Mouse (Mus musculus) neural tube, embryonic 11.5 days (tissue): ENCODE results near the gene Emid1. TPM values are rescaled to one million over a fixed set of nuclear protein-coding genes. Genes with fewer than 3 reads are reported as not detected.
A peak's percentile ranks its signal among the peaks of the same experiment; 100 is the strongest.

ENCODE experiments used
- ATAC-seq: fragments of 200-750 bp; cut with Nextera tagmentation; 2 replicates; pipeline ENCODE4 v1.8.0; 2017; ENCODE audit warnings: moderate number of reproducible peaks, mild to moderate bottlenecking, moderate TSS enrichment, moderate library complexity; ENCODE audit not compliant: insufficient read depth, low FRiP score, low TSS enrichment
- DNase-seq: peaks from one replicate; pipeline ENCODE4 v3.0.0-alpha.2; 2015; ENCODE audit warnings: low spot score
- H3K27ac ChIP-seq: fragments of 300-500 bp; sonication (generic); 2 replicates; pipeline ENCODE4 v1.5.1; 2014; ENCODE audit warnings: low read depth, mild to moderate bottlenecking, low read length
- H3K27me3 ChIP-seq: fragments of 300-500 bp; sonication (generic); 2 replicates; pipeline ENCODE4 v1.6.1; 2014; ENCODE audit warnings: mild to moderate bottlenecking, low read length, mixed read lengths; ENCODE audit not compliant: control insufficient read depth, insufficient read depth
- H3K36me3 ChIP-seq: fragments of 300-500 bp; sonication (generic); 2 replicates; pipeline ENCODE4 v1.6.1; 2014; ENCODE audit warnings: mild to moderate bottlenecking, low read length, moderate library complexity, mixed read lengths; ENCODE audit not compliant: control insufficient read depth, insufficient read depth
- H3K4me1 ChIP-seq: fragments of 300-500 bp; sonication (generic); 2 replicates; pipeline ENCODE4 v1.6.1; 2014; ENCODE audit warnings: low read length, mixed read lengths; ENCODE audit not compliant: control insufficient read depth, insufficient read depth
- H3K4me2 ChIP-seq: fragments of 300-500 bp; sonication (generic); 2 replicates; pipeline ENCODE4 v1.6.1; 2014; ENCODE audit warnings: low read depth, mild to moderate bottlenecking, moderate library complexity
- H3K4me3 ChIP-seq: fragments of 300-500 bp; sonication (generic); 2 replicates; pipeline ENCODE4 v1.5.1; 2014; ENCODE audit warnings: low read depth, low read length
- H3K9ac ChIP-seq: fragments of 300-500 bp; sonication (generic); 2 replicates; pipeline ENCODE4 v1.6.1; 2014; ENCODE audit warnings: mild to moderate bottlenecking, low read length
- H3K9me3 ChIP-seq: fragments of 300-500 bp; sonication (generic); 2 replicates; pipeline ENCODE4 v1.6.1; 2016; ENCODE audit warnings: low read length; ENCODE audit not compliant: control insufficient read depth
- WGBS: fragments of 180-500 bp; shearing (Covaris S2); extraction: QIAGEN DNeasy Blood & Tissue Kit; methylation state at CpG from one replicate; pipeline ENCODE4 v1.1.7; 2014; 5-methylcytosine and 5-hydroxymethylcytosine counted together
- polyA plus RNA-seq: library from polyadenylated mRNA; unstranded; fragments of >200 nt; fragmentation: Nextera tagmentation; extraction: Ambion mirVana; gene quantifications from 2 replicates; pipeline ENCODE4 v1.2.1, GENCODE M21; 2014

The Emid1 gene
- polyA plus RNA-seq, 1 experiment from 2014 or later: 37.7 TPM

DNA sequence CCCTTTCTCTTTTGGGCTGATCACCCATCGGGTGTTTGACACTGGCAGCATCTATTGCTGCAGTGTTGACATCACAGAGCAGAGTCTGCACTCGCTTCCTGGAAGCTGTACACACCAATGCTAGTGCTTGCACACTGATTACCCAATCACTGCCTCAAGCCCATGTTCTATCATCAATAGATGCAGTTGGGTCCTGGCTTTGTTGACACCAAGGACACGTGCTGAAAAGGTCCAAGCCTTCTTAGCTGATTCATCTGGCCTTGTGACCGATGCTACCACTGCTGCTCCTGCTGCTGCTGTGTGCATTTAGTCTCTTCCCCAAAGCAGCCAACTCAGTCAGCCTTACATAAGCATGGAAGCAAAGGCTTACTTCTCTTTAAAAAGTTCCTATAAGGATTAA is 36.1 kb upstream of the Emid1 start:
- ATAC-seq (no peak), DNase-seq (no peak)
- no peak overlapping the region for H3K4me3 ChIP-seq
- H3K4me1 ChIP-seq: peaks cover 12% of the 10 kb centered on the region
- no peaks in the 10 kb centered on the region for H3K9me3 ChIP-seq
- H3K9ac ChIP-seq: no peak overlapping the region
- no peak overlapping the region for H3K27ac ChIP-seq
- no peak overlapping the region for H3K4me2 ChIP-seq
- H3K36me3 ChIP-seq: no peaks in the 10 kb centered on the region
- H3K27me3 ChIP-seq: no peaks in the 10 kb centered on the region
- WGBS: 95% methylated on average over 4 of the region's 4 CpGs

DNA sequence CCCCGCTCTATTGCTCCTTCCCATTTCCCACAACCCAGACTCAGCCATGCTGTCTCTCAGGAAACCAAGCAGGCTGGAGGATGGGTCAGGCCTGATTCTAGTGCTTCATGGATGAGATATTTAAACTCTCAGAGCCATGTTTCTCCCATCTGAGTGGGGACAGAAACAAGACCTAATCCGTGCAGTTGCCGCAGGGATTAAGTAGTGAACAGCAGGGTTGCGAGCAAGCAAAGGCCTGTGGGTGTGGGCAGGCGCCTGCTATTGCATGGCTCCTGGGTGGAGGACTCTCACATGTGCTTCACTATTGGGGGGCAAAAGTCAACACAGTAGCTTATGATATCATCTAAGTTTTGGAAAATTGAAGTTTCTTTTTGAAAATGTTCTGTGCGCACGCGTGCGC is 32.8 kb upstream of the Emid1 start:
- DNase-seq: no peak
- no peak overlapping the region for H3K4me2 ChIP-seq
- no peak for ATAC-seq
- H3K4me1 ChIP-seq: peaks cover 10% of the 10 kb centered on the region
- WGBS: 89% methylated on average over 9 of the region's 9 CpGs
- no peak overlapping the region for H3K27ac ChIP-seq
- no peaks in the 10 kb centered on the region for H3K9me3 ChIP-seq
- H3K27me3 ChIP-seq: no peaks in the 10 kb centered on the region
- no peak overlapping the region for H3K4me3 ChIP-seq
- no peaks in the 10 kb centered on the region for H3K36me3 ChIP-seq
- H3K9ac ChIP-seq: no peak overlapping the region

GRCm38 (mm10) chr11:5184250-5184649 is 32.2 kb upstream of the Emid1 start:
- no peaks in the 10 kb centered on the region for H3K27me3 ChIP-seq
- H3K36me3 ChIP-seq: no peaks in the 10 kb centered on the region
- 31% methylated on average over 9 of the region's 9 CpGs for whole genome bisulfite sequencing
- no peak overlapping the region for H3K27ac ChIP-seq
- H3K4me1 ChIP-seq: peaks cover 8% of the 10 kb centered on the region
- 0 out of 2 replicates have a peak, but pooled peaks have one; percentile 65 for ATAC-seq
- H3K9ac ChIP-seq: no peak overlapping the region
- DNase-seq: peak; percentile 34
- H3K4me3 ChIP-seq: no peak overlapping the region
- no peaks in the 10 kb centered on the region for H3K9me3 ChIP-seq
- H3K4me2 ChIP-seq: no peak overlapping the region

- Histone ChIP-seq H3K4me3 (no peak overlapping the region), H3K36me3 (no peaks in the 10 kb centered on the region), H3K27ac (no peak overlapping the region), H3K4me2 (no peak overlapping the region), H3K4me1 (peaks cover 7% of the 10 kb centered on the region), H3K27me3 (no peaks in the 10 kb centered on the region), H3K9ac (no peak overlapping the region), H3K9me3 (no peaks in the 10 kb centered on the region)
- DNase-seq (no peak), ATAC-seq (no peak)
- 68% methylated on average over 4 of the region's 4 CpGs for WGBS
These were observed 30.8 kb upstream of the Emid1 start for GRCm38 (mm10) chr11:5182870-5183269.

DNA sequence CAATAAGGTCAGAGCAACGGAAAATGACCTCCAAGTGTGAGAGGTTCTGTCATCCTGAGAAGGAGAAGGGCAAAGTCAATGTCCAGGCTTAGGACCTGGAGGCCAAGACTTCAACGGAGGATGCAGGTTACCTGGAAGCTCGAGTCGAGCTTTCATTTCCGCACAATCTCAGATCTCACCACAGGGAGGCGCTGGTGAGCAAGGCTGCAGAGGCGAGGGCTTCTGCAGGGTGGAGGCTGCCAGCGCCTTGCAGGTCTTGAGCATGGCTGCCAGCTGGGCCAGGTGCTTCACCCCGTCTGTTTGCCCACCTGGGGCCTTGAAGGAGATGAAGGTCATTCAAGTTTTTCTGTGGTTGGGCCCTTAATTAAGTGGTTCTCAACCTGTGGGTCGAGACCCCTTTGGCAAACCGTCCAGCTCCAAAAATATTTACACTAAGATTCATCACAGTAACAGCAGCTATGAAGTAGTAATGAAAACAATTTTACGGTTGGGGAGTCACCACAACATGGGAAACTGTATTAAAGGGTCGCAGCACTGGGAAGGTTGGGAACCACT is 29.9 kb upstream of the Emid1 start:
- Histone ChIP-seq H3K9me3 (no peaks in the 10 kb centered on the region), H3K27ac (no peak overlapping the region), H3K4me3 (no peak overlapping the region), H3K36me3 (no peaks in the 10 kb centered on the region), H3K9ac (no peak overlapping the region), H3K4me2 (no peak overlapping the region), H3K27me3 (no peaks in the 10 kb centered on the region), H3K4me1 (peaks cover 7% of the 10 kb centered on the region)
- 20% methylated on average over 13 of the region's 13 CpGs for WGBS
- ATAC-seq (0 out of 2 replicates have a peak, but pooled peaks have one; percentile 35), DNase-seq (peak; percentile 85)

GRCm38 (mm10) chr11:5179391-5179790 is 27.3 kb upstream of the Emid1 start:
- H3K27ac ChIP-seq: no peak overlapping the region
- no peaks in the 10 kb centered on the region for H3K9me3 ChIP-seq
- no peak for ATAC-seq
- no peaks in the 10 kb centered on the region for H3K36me3 ChIP-seq
- no peak overlapping the region for H3K9ac ChIP-seq
- peak; percentile 35 for DNase-seq
- H3K27me3 ChIP-seq: no peaks in the 10 kb centered on the region
- no peak overlapping the region for H3K4me3 ChIP-seq
- no peak overlapping the region for H3K4me2 ChIP-seq
- 47% methylated on average over 8 of the region's 8 CpGs for WGBS
- peaks cover 5% of the 10 kb centered on the region; the same call in 1 of the 2 replicates for H3K4me1 ChIP-seq

DNA sequence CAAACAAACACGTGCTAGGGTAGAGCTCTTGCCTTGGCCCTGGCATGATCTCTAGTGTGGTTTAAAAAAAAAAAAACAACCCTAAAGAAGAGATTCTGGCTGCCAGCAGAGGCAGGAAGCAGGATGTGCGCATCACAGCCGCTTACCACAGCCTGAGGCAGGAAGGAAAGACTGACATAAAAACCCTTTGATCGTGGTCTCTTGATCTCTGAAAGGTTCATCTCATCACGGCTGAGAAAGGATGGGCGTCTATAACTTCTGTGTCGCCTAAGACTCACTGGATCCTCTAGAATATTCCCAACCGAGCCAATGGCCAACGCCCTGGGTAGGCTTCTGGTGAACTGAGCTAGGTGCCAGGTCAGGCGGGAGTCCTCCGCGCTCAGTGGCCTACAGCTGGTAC is 25.1 kb upstream of the Emid1 start:
- Histone ChIP-seq H3K36me3 (no peaks in the 10 kb centered on the region), H3K4me2 (no peak overlapping the region), H3K27ac (0 out of 2 replicates have a peak overlapping the region, but pooled peaks have one; percentile 20), H3K9me3 (no peaks in the 10 kb centered on the region), H3K9ac (no peak overlapping the region), H3K4me1 (no peaks in the 10 kb centered on the region), H3K4me3 (no peak overlapping the region), H3K27me3 (no peaks in the 10 kb centered on the region)
- DNase-seq: no peak
- WGBS: 79% methylated on average over 12 of the region's 12 CpGs
- ATAC-seq: no peak

DNA sequence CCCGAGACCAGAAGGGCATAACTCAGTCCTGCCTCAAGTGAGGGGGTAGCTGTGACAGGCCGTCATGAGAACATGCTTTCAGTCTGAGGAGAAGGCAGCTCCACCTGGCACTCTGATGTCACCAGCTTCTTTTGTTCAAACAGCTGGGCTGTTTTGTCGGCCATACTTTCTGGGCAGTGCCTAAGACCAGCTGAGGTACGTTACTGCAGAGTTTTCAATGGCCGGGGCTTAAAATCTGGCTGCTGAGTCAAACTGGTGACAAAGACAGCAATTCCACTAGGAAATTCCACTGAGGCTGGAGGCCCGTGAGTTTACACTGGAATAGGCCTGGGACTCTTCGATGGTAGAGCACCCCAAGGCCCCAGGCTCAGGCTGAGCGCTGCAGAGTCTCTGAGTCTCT is 24.6 kb upstream of the Emid1 start:
- Histone ChIP-seq H3K9me3 (no peaks in the 10 kb centered on the region), H3K27me3 (no peaks in the 10 kb centered on the region), H3K36me3 (no peaks in the 10 kb centered on the region), H3K9ac (no peak overlapping the region), H3K27ac (no peak overlapping the region), H3K4me2 (no peak overlapping the region), H3K4me3 (no peak overlapping the region), H3K4me1 (no peaks in the 10 kb centered on the region)
- ATAC-seq (no peak), DNase-seq (no peak)
- WGBS: 77% methylated on average over 8 of the region's 8 CpGs

- Histone ChIP-seq H3K4me3 (no peak overlapping the region), H3K36me3 (no peaks in the 10 kb centered on the region), H3K9me3 (no peaks in the 10 kb centered on the region), H3K4me1 (no peaks in the 10 kb centered on the region), H3K27ac (no peak overlapping the region), H3K27me3 (no peaks in the 10 kb centered on the region), H3K4me2 (no peak overlapping the region), H3K9ac (no peak overlapping the region)
- WGBS: 83% methylated on average over 2 of the region's 2 CpGs
- ATAC-seq: no peak
- no peak for DNase-seq
These were observed 23.8 kb upstream of the Emid1 start for GRCm38 (mm10) chr11:5175866-5176265.
